Mouse (Mus musculus): ENCODE measurements around the gene Hoxa2.

GRCm38 (mm10) chr6:52214271-52214670 is 49.6 kb upstream of the Hoxa2 start:
- TF ChIP-seq POLR2A (IDR thresholded peaks at IDR 0.05; ENCODE audit: insufficient read depth, low read depth, low read length) (no peak), CTCF (IDR thresholded peaks at IDR 0.05) (no peak), EP300 (IDR thresholded peaks at IDR 0.05; ENCODE audit: insufficient read depth, low read depth, low read length) (no peak)

Data from heart, adult 2 months (tissue).